Mouse (Mus musculus): Measurements from ENCODE around the gene Vsir.

Gene Vsir

DNA sequence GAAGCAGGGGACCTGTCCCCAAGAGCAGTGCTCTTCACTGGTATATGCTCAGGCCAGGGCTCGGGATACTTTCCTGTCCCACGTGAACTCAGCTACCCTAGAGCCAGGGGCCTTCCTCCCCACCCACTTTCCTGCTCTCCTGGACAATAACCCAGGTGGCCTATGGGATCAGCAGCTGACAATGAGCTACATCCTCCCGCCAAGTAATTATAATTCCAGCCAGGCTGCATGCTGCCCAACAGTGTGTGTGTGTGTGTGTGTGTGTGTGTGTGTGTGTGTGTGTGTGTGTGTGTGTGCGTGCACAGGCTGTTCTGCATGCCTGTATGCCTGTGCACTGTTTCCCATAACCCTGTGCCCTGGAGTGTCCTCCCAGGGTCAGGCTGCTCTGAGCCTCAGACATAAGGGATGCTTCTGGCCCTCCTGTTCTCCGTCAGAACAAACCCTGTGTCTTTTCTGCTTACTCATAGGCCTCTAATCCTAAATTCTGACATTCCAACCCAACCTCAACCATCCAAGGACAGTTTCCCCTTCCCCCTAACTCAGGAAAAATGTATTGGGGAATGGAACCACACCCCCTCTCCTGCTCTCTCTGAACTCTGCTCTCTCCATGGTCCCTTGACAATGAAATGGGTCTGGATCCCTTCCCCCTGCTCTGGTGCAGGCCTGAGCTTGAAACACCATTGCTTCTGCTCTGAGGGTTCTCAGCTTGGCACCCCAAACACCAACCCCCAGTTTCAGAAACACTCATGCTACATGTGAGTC, 6.8 kb downstream of the Vsir start:
- DNase-seq (ENCODE audit: low read depth, low spot score) = no peak

DNA sequence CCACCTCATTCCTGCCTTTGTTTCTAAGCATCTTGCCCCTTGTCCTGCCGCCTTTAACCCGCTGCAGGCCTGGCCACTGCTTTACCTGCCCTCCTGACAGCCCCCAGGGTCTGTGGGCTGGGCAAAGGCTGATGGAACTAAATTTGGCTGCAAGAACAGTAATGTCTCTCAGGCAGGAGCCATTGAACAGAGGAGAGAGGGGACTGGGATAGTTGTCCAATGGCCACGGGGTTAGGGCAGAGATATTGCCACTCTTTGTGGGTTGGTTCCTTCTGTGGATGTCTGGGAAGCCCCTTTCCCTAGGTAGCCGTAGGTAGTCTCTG, 7.3 kb downstream of the Vsir start:
- no peak for DNase-seq (ENCODE audit: low read depth, low spot score)

DNA sequence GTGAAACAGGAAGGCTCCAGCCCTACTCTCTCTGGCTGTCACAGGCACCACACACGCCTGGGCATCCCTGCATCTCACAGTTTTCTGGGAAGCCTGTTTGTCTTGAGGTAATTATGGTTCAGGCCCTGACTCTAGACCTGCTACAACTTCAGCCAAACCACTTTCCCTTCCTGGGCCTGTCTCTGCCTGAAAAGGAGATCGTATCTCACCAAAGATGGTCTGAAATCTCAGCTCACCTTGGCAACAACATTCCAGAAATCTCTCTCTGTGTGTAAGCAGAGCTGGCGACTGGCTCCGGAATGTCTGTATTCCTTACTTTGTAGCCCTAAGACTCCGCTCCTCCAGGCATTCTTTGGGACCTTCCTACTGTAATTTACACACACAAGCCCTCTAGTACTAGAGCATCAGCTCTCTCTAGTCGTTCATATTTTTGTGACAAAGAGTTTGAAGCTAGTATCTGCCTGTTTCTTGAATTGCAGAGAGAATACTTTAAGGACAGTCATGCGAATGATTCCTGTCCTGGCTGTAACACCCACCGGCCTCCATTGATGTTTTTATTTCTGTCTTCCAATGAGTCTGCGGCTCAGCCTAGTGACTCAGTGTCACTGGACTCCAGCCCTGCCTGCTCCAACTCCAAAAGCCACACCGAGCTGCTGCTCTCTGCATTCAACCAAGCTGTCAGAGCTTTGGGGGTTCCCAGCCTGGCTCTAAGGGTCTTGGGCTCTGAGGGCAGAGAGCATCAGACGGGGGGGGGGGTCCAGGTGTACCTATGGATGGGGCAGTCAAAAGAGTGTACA, 8.4 kb downstream of the Vsir start:
- DNase-seq (ENCODE audit: low read depth, low spot score) = no peak

GRCm38 (mm10) chr10:60357441-60357840, 10.8 kb downstream of the Vsir start:
- no peak for DNase-seq (ENCODE audit: low read depth, low spot score)

- no peak for DNase-seq (ENCODE audit: low read depth, low spot score)
Measured at GRCm38 (mm10) chr10:60357901-60358300, 11.2 kb downstream of the Vsir start.

GRCm38 (mm10) chr10:60358776-60359175, 12.1 kb downstream of the Vsir start:
- DNase-seq (ENCODE audit: low read depth, low spot score) = no peak

- DNase-seq (ENCODE audit: low read depth, low spot score) = no peak
Measured at GRCm38 (mm10) chr10:60361615-60362309, 15.1 kb downstream of the Vsir start.

GRCm38 (mm10) chr10:60362310-60362628, 15.6 kb downstream of the Vsir start:
- no peak for DNase-seq (ENCODE audit: low read depth, low spot score)

- DNase-seq (ENCODE audit: low read depth, low spot score) = no peak
Measured at GRCm38 (mm10) chr10:60363426-60363825, 16.8 kb downstream of the Vsir start.

DNA sequence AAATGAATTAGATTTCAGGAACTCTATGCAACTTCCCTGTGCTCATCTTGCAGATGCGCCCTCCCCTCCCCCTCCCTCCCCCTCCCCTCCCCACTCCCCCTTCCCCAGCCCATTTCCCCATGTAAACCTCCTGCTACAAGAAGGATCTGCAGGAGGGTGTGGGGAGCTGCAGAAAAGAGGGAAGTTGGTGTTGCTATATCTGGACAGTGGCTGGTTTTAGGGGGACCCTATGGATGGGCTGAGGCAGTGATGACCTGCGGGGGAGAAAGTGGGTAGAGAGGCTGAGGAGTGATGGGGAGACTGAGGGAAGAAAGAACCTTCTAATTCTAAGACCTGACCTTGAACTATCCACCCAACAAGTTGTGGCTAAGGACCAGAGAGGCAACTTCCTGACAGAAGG, 20.5 kb downstream of the Vsir start:
- no peak for DNase-seq (ENCODE audit: low read depth, low spot score)

DNA sequence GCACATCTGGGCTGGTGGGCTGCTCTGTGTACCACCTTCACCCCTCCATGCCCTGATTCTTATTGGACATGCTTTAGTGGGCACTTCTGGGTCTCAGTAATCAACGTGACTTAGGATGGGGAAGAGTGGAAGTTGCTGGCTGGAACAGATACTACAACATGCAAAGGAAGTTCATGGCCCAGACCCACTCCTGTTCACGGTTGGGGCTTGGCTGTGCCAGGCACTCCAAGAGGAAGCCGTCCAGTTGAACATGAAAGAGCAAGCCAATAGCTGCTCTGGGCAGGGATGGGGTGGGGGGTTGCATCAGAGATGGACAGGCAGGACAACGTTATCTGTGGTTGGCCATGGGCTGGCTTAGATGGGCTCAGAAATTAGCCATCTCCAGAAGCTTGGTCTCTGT, 21.3 kb downstream of the Vsir start:
- DNase-seq (ENCODE audit: low read depth, low spot score) = no peak

- no peak for DNase-seq (ENCODE audit: low read depth, low spot score)
Measured at GRCm38 (mm10) chr10:60369405-60369804, 22.8 kb downstream of the Vsir start.

DNA sequence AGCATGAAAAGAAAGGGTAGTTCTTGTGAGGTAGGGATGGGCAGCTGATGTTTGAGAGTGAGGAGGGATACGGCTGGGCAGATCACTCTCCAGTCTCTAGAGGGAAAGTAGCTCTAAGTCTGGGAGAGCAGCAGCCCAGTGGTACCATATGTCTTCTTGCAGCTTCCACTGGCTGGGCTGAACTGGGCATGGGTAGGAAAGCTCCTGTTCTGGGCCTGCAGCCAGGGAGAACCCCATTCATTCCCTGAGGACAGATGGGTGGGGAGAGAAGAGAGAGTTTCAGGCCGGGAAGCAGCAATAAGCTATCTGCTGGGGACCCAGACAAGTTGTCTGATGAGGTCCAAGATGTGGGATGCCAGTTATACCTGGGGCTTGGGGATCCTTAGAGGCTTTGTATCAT, 23.4 kb downstream of the Vsir start:
- DNase-seq (ENCODE audit: low read depth, low spot score) = no peak

DNA sequence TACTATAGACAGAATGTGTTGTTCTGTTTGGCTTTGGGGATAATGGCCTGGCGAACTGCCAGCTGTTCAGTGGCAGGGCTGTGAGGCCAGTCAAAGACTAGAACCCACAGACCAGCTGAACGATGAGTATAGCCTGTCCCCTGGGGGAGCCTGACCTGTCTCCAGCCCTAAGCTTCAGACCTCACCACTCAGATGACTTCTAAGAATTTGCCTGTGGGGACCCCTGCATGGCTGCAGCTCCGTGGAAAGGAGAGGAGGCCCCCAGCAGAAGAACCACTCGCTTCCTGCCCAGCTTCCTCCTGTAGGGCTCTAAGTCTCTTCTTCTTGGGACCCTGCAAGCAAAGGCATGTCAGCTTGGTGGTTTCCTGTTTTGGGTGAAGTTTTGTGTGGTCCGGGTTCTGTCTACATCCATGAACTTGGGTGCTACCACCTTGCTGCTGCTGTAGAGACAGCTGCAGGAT, 24.0 kb downstream of the Vsir start:
- no peak for DNase-seq (ENCODE audit: low read depth, low spot score)

- DNase-seq (ENCODE audit: low read depth, low spot score) = no peak
Measured at GRCm38 (mm10) chr10:60371596-60372386, 25.1 kb downstream of the Vsir start.

DNA sequence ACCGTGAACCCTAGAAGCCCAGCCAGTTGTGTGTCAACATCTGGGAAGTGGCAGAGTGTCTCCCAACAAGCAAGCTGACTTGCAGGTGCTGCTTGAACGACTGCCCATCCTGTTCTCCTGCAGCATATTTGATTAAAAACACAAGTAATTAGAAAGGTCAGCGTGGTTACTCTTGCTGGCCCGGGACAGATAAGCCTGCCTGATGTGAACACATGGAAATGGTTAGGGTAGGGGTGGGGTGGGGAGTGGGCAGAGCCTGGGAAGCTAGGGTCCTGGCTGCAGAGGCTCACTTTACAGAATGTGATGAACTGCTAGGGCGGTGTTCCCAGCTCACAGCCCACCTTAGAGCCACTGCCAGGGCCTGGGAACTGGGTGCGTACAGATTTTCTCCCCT, 26.9 kb downstream of the Vsir start:
- DNase-seq (ENCODE audit: low read depth, low spot score) = no peak

DNA sequence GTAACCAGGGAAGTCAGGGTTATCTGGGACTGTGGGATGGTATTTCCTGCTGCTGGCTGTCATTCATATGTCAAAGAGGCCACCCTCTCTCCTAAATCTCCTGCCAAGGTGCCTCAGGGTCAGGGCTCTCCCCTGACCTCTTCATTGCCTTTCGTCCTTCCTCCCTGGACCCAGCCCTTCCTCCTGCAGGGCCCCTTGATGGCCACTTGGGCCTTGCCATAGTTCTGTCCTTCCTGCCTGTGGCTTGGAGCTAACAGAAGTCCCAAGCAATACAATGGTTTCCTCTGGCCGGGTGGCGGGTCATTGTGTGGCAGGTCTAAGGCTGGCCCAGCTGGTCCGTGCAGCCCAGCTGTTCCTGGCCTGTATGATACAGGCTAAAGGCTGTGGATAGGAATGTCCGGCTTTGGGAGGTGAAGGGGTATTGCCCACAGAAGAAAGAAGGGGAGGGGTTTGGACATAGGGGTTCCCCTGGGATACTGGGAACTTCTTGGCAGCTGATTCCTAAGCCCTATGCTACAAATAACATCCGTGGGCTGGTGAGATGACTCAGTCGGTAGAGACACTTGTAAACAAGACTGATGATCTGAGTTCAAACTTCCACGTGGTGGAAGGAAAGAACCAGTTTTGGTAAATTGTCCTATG, 27.4 kb downstream of the Vsir start:
- no peak for DNase-seq (ENCODE audit: low read depth, low spot score)

DNA sequence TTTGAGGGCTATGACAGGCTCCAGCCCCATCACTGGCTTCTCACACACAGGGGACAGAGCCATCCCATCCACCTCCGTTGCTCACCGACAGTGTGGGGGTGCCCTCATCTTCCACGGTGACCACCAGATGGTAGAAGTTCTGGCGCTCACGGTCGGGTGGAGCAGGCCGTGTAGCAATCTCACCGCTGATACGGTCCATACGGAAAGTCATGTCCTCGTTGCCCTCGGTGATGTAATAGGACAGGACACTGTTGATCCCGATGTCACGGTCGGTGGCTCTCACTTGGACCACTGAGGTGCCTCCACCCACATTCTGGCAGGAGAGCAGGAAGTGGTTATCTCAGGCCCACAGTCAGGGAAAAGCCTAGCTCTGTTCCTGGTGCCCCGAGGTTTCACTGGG, 30.1 kb downstream of the Vsir start:
- no peak for DNase-seq (ENCODE audit: low read depth, low spot score)

DNA sequence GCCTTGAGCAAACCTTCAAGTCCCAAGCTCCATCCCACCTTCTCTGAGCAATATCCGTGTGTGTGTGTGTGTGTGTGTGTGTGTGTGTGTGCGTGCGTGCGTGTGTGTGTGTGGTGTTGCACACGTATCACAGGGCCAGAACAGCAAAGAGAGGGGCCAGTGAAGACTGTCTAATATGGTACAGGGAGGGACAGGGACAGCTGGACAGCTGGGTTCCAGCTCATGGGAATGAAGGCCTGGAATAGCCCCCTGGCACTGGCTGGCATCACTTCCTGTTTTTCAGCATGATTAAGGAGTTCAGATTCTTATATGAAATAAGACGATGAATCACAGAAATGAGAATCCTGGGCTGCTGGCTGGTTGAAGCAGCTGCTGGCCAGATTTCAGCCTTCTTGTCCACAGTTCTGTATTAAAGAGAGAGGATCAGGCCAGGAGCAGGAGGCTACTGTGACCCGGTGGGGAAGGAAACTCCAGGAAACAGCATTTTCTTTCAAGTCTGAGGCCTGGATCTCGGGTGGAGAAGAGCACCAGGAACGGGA, 32.8 kb downstream of the Vsir start:
- no peak for DNase-seq (ENCODE audit: low read depth, low spot score)

- no peak for DNase-seq (ENCODE audit: low read depth, low spot score)
Measured at GRCm38 (mm10) chr10:60380229-60380628, 33.6 kb downstream of the Vsir start.
